Mouse (Mus musculus): ENCODE data around the gene Pdzd4. TPM values are rescaled to one million over a fixed set of nuclear protein-coding genes. Genes with fewer than 3 reads are reported as not detected.

Pdzd4 gene
- polyA plus RNA-seq, 1 experiment from 2014 or later = 5.9 TPM

GRCm38 (mm10) chrX:73797511-73797910 is 27.3 kb downstream of the Pdzd4 start:
- no peak overlapping the region for H3K4me3 ChIP-seq (replicated peaks; ENCODE audit: low read depth, low read length)
- H3K27me3 ChIP-seq (ENCODE audit: control insufficient read depth, insufficient read depth, low read length) = no peaks in the 10 kb centered on the region
- no peaks in the 10 kb centered on the region for H3K9me3 ChIP-seq (ENCODE audit: control insufficient read depth, low read length)
- WGBS = 87% methylated on average over 2 of the region's 2 CpGs
- DNase-seq (no peak), ATAC-seq (ENCODE audit: low FRiP score, low TSS enrichment) (no peak)
- no peaks in the 10 kb centered on the region for H3K4me1 ChIP-seq (ENCODE audit: control insufficient read depth, insufficient read depth, low read length)
- no peak overlapping the region for H3K4me2 ChIP-seq (ENCODE audit: low read length)
- no peak overlapping the region for H3K27ac ChIP-seq (replicated peaks; ENCODE audit: low read depth, low read length)
- no peak overlapping the region for H3K9ac ChIP-seq (replicated peaks; ENCODE audit: low read length)
- peaks cover 7% of the 10 kb centered on the region; the same call in 1 of the 2 replicates for H3K36me3 ChIP-seq (ENCODE audit: control insufficient read depth, insufficient read depth, low read length)

DNA sequence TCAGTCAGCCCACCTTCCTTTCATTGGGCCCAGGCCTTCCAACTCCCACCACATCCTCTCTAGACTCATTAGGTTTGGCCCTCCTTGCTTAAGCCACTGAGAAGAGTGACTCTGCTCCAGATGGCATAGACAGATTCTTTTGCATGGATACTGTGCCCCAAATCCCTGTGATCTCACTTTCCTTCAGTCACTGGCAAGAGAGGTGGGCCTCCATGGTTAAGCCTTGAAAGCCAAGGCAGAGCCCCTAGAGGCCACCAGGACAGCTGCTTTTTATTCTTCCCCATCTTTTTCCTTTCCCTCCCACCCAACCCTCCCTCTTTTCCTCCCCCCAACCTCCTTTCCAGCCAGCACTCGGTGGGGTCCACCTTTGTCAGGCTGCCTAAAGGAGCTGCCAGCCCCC is 31.3 kb downstream of the Pdzd4 start:
- Histone ChIP-seq H3K9me3 (ENCODE audit: control insufficient read depth, low read length) (no peaks in the 10 kb centered on the region), H3K4me3 (replicated peaks; ENCODE audit: low read depth, low read length) (no peak overlapping the region), H3K36me3 (ENCODE audit: control insufficient read depth, insufficient read depth, low read length) (peaks cover 23% of the 10 kb centered on the region), H3K27me3 (ENCODE audit: control insufficient read depth, insufficient read depth, low read length) (no peaks in the 10 kb centered on the region), H3K4me2 (ENCODE audit: low read length) (no peak overlapping the region), H3K4me1 (ENCODE audit: control insufficient read depth, insufficient read depth, low read length) (no peaks in the 10 kb centered on the region), H3K9ac (replicated peaks; ENCODE audit: low read length) (no peak overlapping the region), H3K27ac (replicated peaks; ENCODE audit: low read depth, low read length) (no peak overlapping the region)
- WGBS = 43% methylated on average over 1 of the region's 1 CpGs
- no peak for ATAC-seq (ENCODE audit: low FRiP score, low TSS enrichment)
- no peak for DNase-seq

- Histone ChIP-seq H3K9ac (replicated peaks; ENCODE audit: low read length) (no peak overlapping the region), H3K9me3 (ENCODE audit: control insufficient read depth, low read length) (no peaks in the 10 kb centered on the region), H3K4me2 (ENCODE audit: low read length) (no peak overlapping the region), H3K27me3 (ENCODE audit: control insufficient read depth, insufficient read depth, low read length) (no peaks in the 10 kb centered on the region), H3K36me3 (ENCODE audit: control insufficient read depth, insufficient read depth, low read length) (peaks cover 23% of the 10 kb centered on the region), H3K27ac (replicated peaks; ENCODE audit: low read depth, low read length) (no peak overlapping the region), H3K4me3 (replicated peaks; ENCODE audit: low read depth, low read length) (no peak overlapping the region), H3K4me1 (ENCODE audit: control insufficient read depth, insufficient read depth, low read length) (peaks cover 3% of the 10 kb centered on the region; the same call in 1 of the 2 replicates)
- DNase-seq (no peak), ATAC-seq (ENCODE audit: low FRiP score, low TSS enrichment) (no peak)
Observed at GRCm38 (mm10) chrX:73793039-73793438, 31.7 kb downstream of the Pdzd4 start.

DNA sequence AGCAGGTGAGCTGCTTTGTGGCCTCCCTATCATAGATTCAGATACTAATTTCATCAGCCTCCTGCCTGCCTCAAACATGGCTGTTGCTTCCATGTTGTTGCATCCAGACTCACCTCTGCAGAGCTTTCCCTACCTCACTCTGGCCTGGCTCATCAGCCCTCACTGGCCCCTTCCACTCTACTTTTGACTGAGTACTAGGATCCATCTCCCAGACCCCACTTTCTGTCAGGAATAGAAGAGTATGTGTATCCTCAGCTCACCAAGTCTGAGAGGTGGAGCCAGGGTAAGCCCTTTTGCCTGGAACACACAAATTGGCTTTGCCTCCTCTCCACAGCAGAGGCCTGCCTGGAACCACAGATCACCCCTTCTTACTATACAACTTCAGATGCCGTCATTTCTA is 36.3 kb downstream of the Pdzd4 start:
- no peak overlapping the region for H3K27ac ChIP-seq (replicated peaks; ENCODE audit: low read depth, low read length)
- H3K27me3 ChIP-seq (ENCODE audit: control insufficient read depth, insufficient read depth, low read length) = no peaks in the 10 kb centered on the region
- DNase-seq (no peak), ATAC-seq (ENCODE audit: low FRiP score, low TSS enrichment) (no peak)
- H3K4me1 ChIP-seq (ENCODE audit: control insufficient read depth, insufficient read depth, low read length) = peaks cover 17% of the 10 kb centered on the region; the same call in 1 of the 2 replicates
- peak overlapping the region; percentile 65 for H3K4me2 ChIP-seq (ENCODE audit: low read length)
- no peaks in the 10 kb centered on the region for H3K9me3 ChIP-seq (ENCODE audit: control insufficient read depth, low read length)
- H3K9ac ChIP-seq (replicated peaks; ENCODE audit: low read length) = no peak overlapping the region
- no peak overlapping the region for H3K4me3 ChIP-seq (replicated peaks; ENCODE audit: low read depth, low read length)
- WGBS = 77% methylated on average over 1 of the region's 1 CpGs
- peaks cover 16% of the 10 kb centered on the region for H3K36me3 ChIP-seq (ENCODE audit: control insufficient read depth, insufficient read depth, low read length)

GRCm38 (mm10) chrX:73787225-73787558 is 37.6 kb downstream of the Pdzd4 start:
- Histone ChIP-seq H3K4me2 (ENCODE audit: low read length) (peak overlapping the region; percentile 65), H3K4me1 (ENCODE audit: control insufficient read depth, insufficient read depth, low read length) (peaks cover 17% of the 10 kb centered on the region; the same call in 1 of the 2 replicates), H3K27me3 (ENCODE audit: control insufficient read depth, insufficient read depth, low read length) (no peaks in the 10 kb centered on the region), H3K36me3 (ENCODE audit: control insufficient read depth, insufficient read depth, low read length) (peaks cover 16% of the 10 kb centered on the region), H3K27ac (replicated peaks; ENCODE audit: low read depth, low read length) (peak overlapping the region; percentile 91), H3K9ac (replicated peaks; ENCODE audit: low read length) (peak overlapping the region; percentile 72), H3K9me3 (ENCODE audit: control insufficient read depth, low read length) (no peaks in the 10 kb centered on the region), H3K4me3 (replicated peaks; ENCODE audit: low read depth, low read length) (peak overlapping the region; percentile 51)
- ATAC-seq (ENCODE audit: low FRiP score, low TSS enrichment) = 0 out of 2 replicates have a peak, but pooled peaks have one; percentile 5
- no peak for DNase-seq
- 16% methylated on average over 19 of the region's 22 CpGs for WGBS

- H3K4me1 ChIP-seq (ENCODE audit: control insufficient read depth, insufficient read depth, low read length) = peaks cover 17% of the 10 kb centered on the region; the same call in 1 of the 2 replicates
Observed at GRCm38 (mm10) chrX:73786364-73787224, 38.2 kb downstream of the Pdzd4 start, which contains the start of the genes Idh3g and Ssr4. TSS of gene Idh3g (minus strand) at chrX:73786897. TSS of gene Ssr4 (plus strand) at chrX:73787028.

DNA sequence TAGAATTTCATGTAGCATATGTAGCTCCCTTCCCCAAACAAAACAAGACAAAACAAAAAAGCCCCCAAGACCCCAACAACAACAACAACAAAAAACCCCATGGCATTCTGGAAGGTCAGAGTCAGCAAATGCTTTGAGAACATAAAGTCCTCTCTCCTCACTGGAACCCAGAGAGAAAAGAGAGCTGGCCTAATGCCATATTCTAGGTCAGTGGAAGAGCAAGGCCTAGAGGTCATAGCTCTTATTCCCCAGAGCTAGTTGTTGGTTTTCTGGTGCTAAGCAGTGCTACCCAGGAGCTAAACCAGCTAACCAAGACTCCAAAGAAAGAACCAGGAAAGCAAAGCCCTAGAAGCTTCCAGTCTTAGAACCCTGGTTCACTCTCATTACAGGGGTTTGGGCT is 39.1 kb downstream of the Pdzd4 start:
- Histone ChIP-seq H3K4me3 (replicated peaks; ENCODE audit: low read depth, low read length) (peak overlapping the region; percentile 51), H3K9me3 (ENCODE audit: control insufficient read depth, low read length) (no peaks in the 10 kb centered on the region), H3K4me1 (ENCODE audit: control insufficient read depth, insufficient read depth, low read length) (peaks cover 17% of the 10 kb centered on the region; the same call in 1 of the 2 replicates), H3K9ac (replicated peaks; ENCODE audit: low read length) (peak overlapping the region; percentile 53), H3K36me3 (ENCODE audit: control insufficient read depth, insufficient read depth, low read length) (peaks cover 25% of the 10 kb centered on the region), H3K27me3 (ENCODE audit: control insufficient read depth, insufficient read depth, low read length) (no peaks in the 10 kb centered on the region), H3K27ac (replicated peaks; ENCODE audit: low read depth, low read length) (peak overlapping the region; percentile 91), H3K4me2 (ENCODE audit: low read length) (peak overlapping the region; percentile 58)
- ATAC-seq (ENCODE audit: low FRiP score, low TSS enrichment) (no peak), DNase-seq (no peak)

More at GRCm38 (mm10) chrX:73786364-73787224, 38.2 kb downstream of the Pdzd4 start, which contains the start of the genes Idh3g and Ssr4:
- peak within 1 kb of the TSS; percentile 65 for H3K4me2 ChIP-seq (ENCODE audit: low read length)
- DNase-seq (peak; percentile 96), ATAC-seq (ENCODE audit: low FRiP score, low TSS enrichment) (peak; percentile 96)
- no peaks in the 10 kb centered on the region for H3K27me3 ChIP-seq (ENCODE audit: control insufficient read depth, insufficient read depth, low read length)
- peak within 1 kb of the TSS; percentile 91 for H3K27ac ChIP-seq (replicated peaks; ENCODE audit: low read depth, low read length)
- peak within 1 kb of the TSS; percentile 72 for H3K9ac ChIP-seq (replicated peaks; ENCODE audit: low read length)
- no peaks in the 10 kb centered on the region for H3K9me3 ChIP-seq (ENCODE audit: control insufficient read depth, low read length)
- H3K4me3 ChIP-seq (replicated peaks; ENCODE audit: low read depth, low read length) = peak within 1 kb of the TSS; percentile 51
- H3K36me3 ChIP-seq (ENCODE audit: control insufficient read depth, insufficient read depth, low read length) = peaks cover 19% of the 10 kb centered on the region
- WGBS = 20% methylated on average over 52 of the region's 52 CpGs

GRCm38 (mm10) chrX:73782227-73782626 is 42.5 kb downstream of the Pdzd4 start:
- Histone ChIP-seq H3K4me2 (ENCODE audit: low read length) (no peak overlapping the region), H3K9me3 (ENCODE audit: control insufficient read depth, low read length) (no peaks in the 10 kb centered on the region), H3K27me3 (ENCODE audit: control insufficient read depth, insufficient read depth, low read length) (no peaks in the 10 kb centered on the region), H3K36me3 (ENCODE audit: control insufficient read depth, insufficient read depth, low read length) (peaks cover 40% of the 10 kb centered on the region), H3K27ac (replicated peaks; ENCODE audit: low read depth, low read length) (no peak overlapping the region), H3K9ac (replicated peaks; ENCODE audit: low read length) (no peak overlapping the region), H3K4me1 (ENCODE audit: control insufficient read depth, insufficient read depth, low read length) (peaks cover 10% of the 10 kb centered on the region; the same call in 1 of the 2 replicates), H3K4me3 (replicated peaks; ENCODE audit: low read depth, low read length) (no peak overlapping the region)
- DNase-seq (no peak), ATAC-seq (ENCODE audit: low FRiP score, low TSS enrichment) (no peak)
- 82% methylated on average over 3 of the region's 3 CpGs for WGBS
